Mouse (Mus musculus) kidney, embryonic 16.5 days (tissue): Measurements from ENCODE around the gene Jade1. TPM values are rescaled to one million over a fixed set of nuclear protein-coding genes. Genes with fewer than 3 reads are reported as not detected.

Experiments
- ATAC-seq: fragments of 200-750 bp; cut with Nextera tagmentation; 2 replicates; pipeline ENCODE4 v1.8.0; 2017; ENCODE audit warnings: moderate TSS enrichment; ENCODE audit not compliant: low FRiP score, low TSS enrichment
- H3K27ac ChIP-seq: fragments of 300-500 bp; sonication (generic); 2 replicates; pipeline ENCODE4 v1.5.1; 2014; ENCODE audit warnings: low read length
- H3K27me3 ChIP-seq: fragments of 300-500 bp; sonication (generic); 2 replicates; pipeline ENCODE4 v1.6.1; 2014; ENCODE audit warnings: low read length, control low read depth, mixed read lengths; ENCODE audit not compliant: insufficient read depth
- H3K36me3 ChIP-seq: fragments of 300-500 bp; sonication (generic); 2 replicates; pipeline ENCODE4 v1.6.1; 2014; ENCODE audit warnings: low read length, control low read depth, mixed read lengths; ENCODE audit not compliant: insufficient read depth
- H3K4me1 ChIP-seq: fragments of 300-500 bp; sonication (generic); 2 replicates; pipeline ENCODE4 v1.6.1; 2014; ENCODE audit warnings: low read length, control low read depth, mixed read lengths; ENCODE audit not compliant: insufficient read depth
- H3K4me2 ChIP-seq: fragments of 300-500 bp; sonication (generic); replicated peaks from 2 replicates; pipeline ENCODE4 v1.6.1; 2014; ENCODE audit warnings: low read depth, low read length
- H3K4me3 ChIP-seq: fragments of 300-500 bp; sonication (generic); 2 replicates; pipeline ENCODE4 v1.5.1; 2014; ENCODE audit warnings: mild to moderate bottlenecking, low read length
- H3K9ac ChIP-seq: fragments of 300-500 bp; sonication (generic); replicated peaks from 2 replicates; pipeline ENCODE4 v1.6.1; 2014; ENCODE audit warnings: low read length
- H3K9me3 ChIP-seq: fragments of 300-500 bp; sonication (generic); 2 replicates; pipeline ENCODE4 v1.6.1; 2016; ENCODE audit warnings: low read length, control low read depth
- WGBS: fragments of 180-500 bp; shearing (Covaris S2); extraction: QIAGEN DNeasy Blood & Tissue Kit; methylation state at CpG from one replicate; pipeline ENCODE4 v1.1.7; 2014; 5-methylcytosine and 5-hydroxymethylcytosine counted together
- polyA plus RNA-seq: library from polyadenylated mRNA; unstranded; fragments of >200 nt; fragmentation: Nextera tagmentation; extraction: Ambion mirVana; gene quantifications from 2 replicates; pipeline ENCODE4 v1.2.1, GENCODE M21; 2015

Jade1 gene
- polyA plus RNA-seq, 1 experiment from 2014 or later: 21.2 TPM

DNA sequence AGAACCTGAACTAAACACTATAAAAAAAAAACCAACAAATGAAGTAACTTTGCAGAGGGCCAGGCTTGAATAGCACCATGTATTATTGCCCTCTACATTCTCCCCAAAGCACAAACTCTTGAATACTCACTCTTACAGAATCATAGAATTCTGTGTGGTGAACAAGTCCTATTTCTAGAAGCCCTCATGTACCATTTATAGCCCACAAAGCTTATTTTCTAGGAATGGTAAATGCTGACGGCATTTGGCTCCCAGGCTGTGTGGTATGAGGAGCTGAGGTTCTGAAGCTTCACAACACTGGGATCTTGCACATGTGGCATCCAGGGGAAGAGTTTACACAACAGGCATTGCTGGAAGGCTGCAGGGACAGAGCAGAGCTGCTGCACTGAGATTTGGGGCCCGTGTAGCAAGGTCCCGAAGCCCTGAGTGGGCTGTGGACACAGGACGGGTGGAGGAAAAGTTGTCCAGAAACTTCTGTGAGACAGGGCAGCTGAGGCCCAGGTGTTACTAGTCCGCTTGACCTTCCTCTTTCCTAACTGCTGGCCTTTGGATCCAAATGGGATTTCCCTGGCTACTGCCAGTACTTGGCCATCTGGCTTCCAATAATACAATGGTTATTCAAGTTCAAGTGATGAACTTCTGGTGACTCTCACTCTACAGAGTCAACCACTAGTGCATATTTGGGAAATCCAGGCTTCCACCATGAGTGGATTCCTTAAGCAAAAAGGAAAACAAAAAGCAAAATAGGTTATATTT lies 58.9 kb downstream of the Jade1 start:
- Histone ChIP-seq H3K27me3 (no peaks in the 10 kb centered on the region), H3K4me2 (no peak overlapping the region), H3K4me1 (no peaks in the 10 kb centered on the region), H3K9me3 (no peaks in the 10 kb centered on the region), H3K9ac (no peak overlapping the region), H3K4me3 (no peak overlapping the region), H3K36me3 (peaks cover 45% of the 10 kb centered on the region), H3K27ac (no peak overlapping the region)
- 88% methylated on average over 5 of the region's 5 CpGs for WGBS
- ATAC-seq: no peak

DNA sequence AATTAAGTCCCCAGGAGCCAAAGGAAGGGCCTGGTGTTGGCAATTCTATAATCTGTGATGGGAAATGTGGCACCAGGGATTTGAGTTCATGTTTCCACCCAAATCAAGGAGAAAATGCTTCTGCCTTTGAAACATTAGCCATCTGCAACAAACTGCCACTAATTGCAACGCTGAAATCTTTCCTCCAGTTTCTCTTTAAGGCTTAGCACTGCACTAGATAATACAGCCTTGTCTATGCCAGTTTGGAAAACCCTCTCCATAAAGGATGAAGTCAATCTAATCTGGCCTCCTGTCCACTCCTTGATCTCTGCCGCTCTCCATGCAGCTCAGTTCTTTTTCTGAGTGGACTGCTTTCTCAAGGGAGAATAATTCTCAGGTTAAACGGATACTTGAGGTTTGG lies 62.5 kb downstream of the Jade1 start:
- ATAC-seq: no peak
- WGBS: 80% methylated on average over 3 of the region's 3 CpGs
- Histone ChIP-seq H3K4me1 (no peaks in the 10 kb centered on the region), H3K27me3 (no peaks in the 10 kb centered on the region), H3K9me3 (no peaks in the 10 kb centered on the region), H3K27ac (0 out of 2 replicates have a peak overlapping the region, but pooled peaks have one; percentile 2), H3K9ac (no peak overlapping the region), H3K4me2 (no peak overlapping the region), H3K4me3 (no peak overlapping the region), H3K36me3 (peaks cover 17% of the 10 kb centered on the region)

DNA sequence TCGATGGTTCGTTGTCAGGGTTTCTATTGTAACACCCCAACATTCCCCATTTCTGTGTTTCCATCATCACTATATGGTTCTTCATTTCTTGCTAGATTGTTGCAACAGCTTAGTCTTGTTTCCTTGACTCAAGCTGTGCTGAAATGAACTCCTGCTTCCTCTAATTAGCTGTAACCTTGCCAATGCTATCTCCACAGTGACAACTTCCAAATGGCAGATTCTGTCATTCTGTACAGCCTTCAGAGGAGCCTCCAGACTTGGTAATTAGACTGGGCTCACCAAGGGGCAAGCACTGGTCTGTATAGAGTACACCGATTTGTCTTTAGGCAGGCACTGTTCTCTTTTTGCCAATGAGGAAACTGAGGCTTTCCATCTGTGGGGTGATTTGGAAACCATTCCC lies 63.0 kb downstream of the Jade1 start:
- ATAC-seq: peak; percentile 61; the same call in 1 of the 2 replicates
- Histone ChIP-seq H3K27ac (no peak overlapping the region), H3K4me3 (no peak overlapping the region), H3K4me1 (no peaks in the 10 kb centered on the region), H3K9me3 (no peaks in the 10 kb centered on the region), H3K27me3 (no peaks in the 10 kb centered on the region), H3K4me2 (no peak overlapping the region), H3K9ac (no peak overlapping the region), H3K36me3 (peaks cover 12% of the 10 kb centered on the region)
- WGBS: 80% methylated on average over 3 of the region's 3 CpGs

DNA sequence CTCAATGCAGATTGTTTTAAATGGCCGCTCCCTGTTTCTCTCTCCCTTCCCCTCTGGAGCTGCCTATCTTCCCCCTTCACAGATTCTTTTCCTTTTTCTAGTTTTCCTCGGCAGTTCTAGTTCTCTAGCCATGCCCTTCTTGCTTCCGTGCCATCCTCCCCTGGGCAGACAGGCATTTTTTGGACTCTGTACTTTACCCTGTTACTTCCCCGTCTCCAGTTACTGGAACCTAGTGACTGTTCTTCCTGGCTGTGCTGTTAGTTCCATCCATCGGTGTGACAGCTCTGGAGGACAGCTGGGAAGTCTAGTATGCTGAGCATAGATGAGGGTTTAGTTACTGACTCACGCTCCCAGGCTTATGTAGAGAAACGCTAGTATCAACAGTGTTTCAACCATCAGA lies 65.4 kb downstream of the Jade1 start:
- no peak for ATAC-seq
- no peaks in the 10 kb centered on the region for H3K4me1 ChIP-seq
- WGBS: 87% methylated on average over 7 of the region's 7 CpGs

DNA sequence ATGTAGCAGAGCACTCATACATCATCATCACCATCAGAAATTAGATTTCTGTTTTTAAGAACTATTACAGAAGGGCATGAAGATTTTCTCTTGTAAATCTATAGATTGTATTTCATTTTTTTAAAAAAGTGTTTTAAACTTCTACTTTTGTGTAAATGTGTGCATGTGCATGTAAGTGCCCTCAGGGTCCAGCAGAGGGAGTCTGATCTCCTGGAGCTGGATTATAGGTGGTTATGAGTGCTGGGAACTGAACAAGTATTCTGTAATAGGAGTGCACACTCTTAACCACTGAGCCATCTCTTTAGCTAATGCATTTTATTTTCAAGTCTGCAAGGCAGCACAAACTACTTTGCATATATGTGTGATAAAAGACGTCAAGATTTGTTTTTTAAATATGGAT lies 100.1 kb downstream of the Jade1 start:
- Histone ChIP-seq H3K4me3 (no peak overlapping the region), H3K4me2 (no peak overlapping the region), H3K27ac (no peak overlapping the region), H3K9me3 (peaks cover 3% of the 10 kb centered on the region; the same call in 1 of the 2 replicates), H3K36me3 (peaks cover 18% of the 10 kb centered on the region; the same call in 1 of the 2 replicates), H3K4me1 (no peaks in the 10 kb centered on the region), H3K27me3 (no peaks in the 10 kb centered on the region), H3K9ac (no peak overlapping the region)
- WGBS: 87% methylated on average over 1 of the region's 1 CpGs
- no peak for ATAC-seq

More for the DNA sequence above, 65.4 kb downstream of the Jade1 start:
- no peak overlapping the region for H3K9ac ChIP-seq
- H3K9me3 ChIP-seq: no peaks in the 10 kb centered on the region
- no peak overlapping the region for H3K4me3 ChIP-seq
- H3K27me3 ChIP-seq: no peaks in the 10 kb centered on the region
- H3K27ac ChIP-seq: no peak overlapping the region
- H3K36me3 ChIP-seq: no peaks in the 10 kb centered on the region
- H3K4me2 ChIP-seq: no peak overlapping the region

Other genes with a start within 250 kb of the Jade1 start
- 18.3 and 24.3 TPM in 2 replicates for gene Sclt1, start 186.8 kb downstream of the Jade1 start, polyA plus RNA-seq
- gene D3Ertd751e, start 186.9 kb downstream of the Jade1 start, polyA plus RNA-seq: 15.5 and 19.2 TPM in 2 replicates